Mouse (Mus musculus) frontal cortex, postnatal 10 days (tissue): ENCODE data around the gene Trappc3.

Experiments used
- DNase-seq, 2 experiments: peaks; one replicate each; pipeline ENCODE4 v3.0.0; 2022; ENCODE audit warnings: low spot score in 2 of 2, mixed read lengths in 1 of 2

Gene Trappc3

GRCm38 (mm10) chr4:126313202-126313601, 51.1 kb downstream of the Trappc3 start:
- peak in 1 of 2 experiments; percentile 5 for DNase-seq

- DNase-seq: no peak
These were observed 52.3 kb downstream of the Trappc3 start for GRCm38 (mm10) chr4:126314393-126314792.

GRCm38 (mm10) chr4:126315931-126316330, 53.8 kb downstream of the Trappc3 start:
- DNase-seq: no peak

- no peak for DNase-seq
These were observed 54.4 kb downstream of the Trappc3 start for GRCm38 (mm10) chr4:126316443-126317040.

- DNase-seq: no peak
These were observed 57.7 kb downstream of the Trappc3 start for GRCm38 (mm10) chr4:126319806-126320205.

- DNase-seq: peak; percentile 92 to 99
These were observed 59.2 kb downstream of the Trappc3 start, which contains the start of gene Adprhl2 for GRCm38 (mm10) chr4:126321111-126321853. Gene Adprhl2 (minus strand): TSS chr4:126321703.

- peak in 1 of 2 experiments; percentile 32 for DNase-seq
These were observed 59.9 kb downstream of the Trappc3 start for GRCm38 (mm10) chr4:126321854-126322511.

- DNase-seq: peak in 1 of 2 experiments; percentile 19
These were observed 60.5 kb downstream of the Trappc3 start for GRCm38 (mm10) chr4:126322646-126323045.

GRCm38 (mm10) chr4:126324861-126325260, 62.7 kb downstream of the Trappc3 start:
- no peak for DNase-seq

- DNase-seq: no peak
These were observed 63.2 kb downstream of the Trappc3 start, which contains the start of gene Tekt2 for GRCm38 (mm10) chr4:126325281-126325861. Gene Tekt2 (minus strand): TSS chr4:126325688.
